Mouse (Mus musculus) megakaryocyte, embryonic 14.5 days (primary cell): ENCODE results near the gene Slc47a2. TPM values are rescaled to one million over a fixed set of nuclear protein-coding genes. Genes with fewer than 3 reads are reported as not detected.

Experiments
- H3K27me3 ChIP-seq: replicated peaks from 2 replicates; pipeline ENCODE3; 2012; ENCODE audit warnings: inconsistent platforms
- H3K36me3 ChIP-seq: replicated peaks from 2 replicates; pipeline ENCODE3; 2012; ENCODE audit warnings: low read length, inconsistent platforms, mixed read lengths
- H3K4me1 ChIP-seq: 2 replicates; pipeline ENCODE4 v1.6.1; 2012; ENCODE audit warnings: inconsistent platforms
- H3K4me3 ChIP-seq: replicated peaks from 2 replicates; pipeline ENCODE3; 2012; ENCODE audit warnings: moderate library complexity, mild to moderate bottlenecking, inconsistent platforms
- H3K9me3 ChIP-seq: 2 replicates; pipeline ENCODE4 v1.6.1; 2012; ENCODE audit warnings: inconsistent platforms
- FLI1 ChIP-seq: IDR thresholded peaks from 2 replicates; pipeline ENCODE4 v1.6.1; 2012; ENCODE audit warnings: low read length, inconsistent platforms, mixed read lengths
- GATA1 ChIP-seq: IDR thresholded peaks from 3 replicates; pipeline ENCODE4 v1.6.1; 2012; ENCODE audit warnings: mixed read lengths, low read length, inconsistent platforms, borderline replicate concordance
- polyA plus RNA-seq: library from polyadenylated mRNA; stranded (reverse); fragments of >175 nt; gene quantifications from 2 replicates; pipeline ENCODE4 v1.2.3, GENCODE M21; 2012; ENCODE audit warnings: low replicate concordance; ENCODE audit not compliant: insufficient read depth

Gene Slc47a2
- polyA plus RNA-seq, 1 experiment, result not detected

DNA sequence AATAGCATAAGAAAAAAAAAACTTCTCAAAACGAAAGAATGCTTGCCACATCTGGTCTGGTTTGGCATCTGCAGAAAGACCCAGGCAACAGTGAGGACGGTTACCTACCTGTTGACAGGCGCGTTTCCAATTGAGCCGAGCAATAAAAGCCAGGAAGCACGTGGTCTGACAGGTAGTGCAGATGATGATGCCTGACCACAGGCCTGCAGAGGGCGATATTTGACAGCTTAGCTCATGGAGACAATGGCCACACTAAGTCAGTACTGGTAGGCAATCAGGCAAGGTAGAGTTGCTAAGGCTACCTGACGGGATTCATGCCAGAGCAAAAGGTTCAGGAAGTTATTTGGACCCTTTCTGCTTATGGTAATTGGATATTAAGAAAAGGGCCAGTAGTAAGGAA, 6.7 kb upstream of the Slc47a2 start:
- TF ChIP-seq GATA1 (no peak), FLI1 (no peak)
- H3K9me3 ChIP-seq, result no peaks in the 10 kb centered on the region
- peak overlapping the region; percentile 67 for H3K4me3 ChIP-seq
- peaks cover 9% of the 10 kb centered on the region; the same call in 1 of the 2 replicates for H3K4me1 ChIP-seq
- no peaks in the 10 kb centered on the region for H3K36me3 ChIP-seq
- H3K27me3 ChIP-seq, result peaks cover 69% of the 10 kb centered on the region

DNA sequence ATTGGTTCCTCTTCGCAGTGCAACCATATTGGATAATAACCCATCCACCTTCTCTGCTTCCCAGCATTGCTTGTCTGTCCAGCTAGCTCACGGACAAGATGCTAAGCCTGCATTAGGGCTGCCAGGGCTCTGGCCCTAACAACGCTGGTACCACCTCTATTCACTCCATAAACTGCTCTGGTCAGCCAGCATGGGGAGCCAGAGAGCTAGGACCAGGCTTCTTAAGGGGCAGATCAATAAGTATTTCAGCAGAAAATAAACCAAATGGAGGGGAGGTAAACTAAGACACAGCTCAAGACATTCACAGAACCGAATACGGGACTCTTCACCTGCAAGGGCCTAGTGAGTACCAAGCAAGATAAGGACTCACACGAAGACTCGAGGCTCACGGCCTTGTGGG, 3.5 kb upstream of the Slc47a2 start:
- Histone ChIP-seq H3K9me3 (no peaks in the 10 kb centered on the region), H3K27me3 (peaks cover 75% of the 10 kb centered on the region), H3K36me3 (no peaks in the 10 kb centered on the region), H3K4me1 (peaks cover 14% of the 10 kb centered on the region), H3K4me3 (no peak overlapping the region)
- no peak for TF ChIP-seq FLI1
- TF ChIP-seq GATA1, result no peak

DNA sequence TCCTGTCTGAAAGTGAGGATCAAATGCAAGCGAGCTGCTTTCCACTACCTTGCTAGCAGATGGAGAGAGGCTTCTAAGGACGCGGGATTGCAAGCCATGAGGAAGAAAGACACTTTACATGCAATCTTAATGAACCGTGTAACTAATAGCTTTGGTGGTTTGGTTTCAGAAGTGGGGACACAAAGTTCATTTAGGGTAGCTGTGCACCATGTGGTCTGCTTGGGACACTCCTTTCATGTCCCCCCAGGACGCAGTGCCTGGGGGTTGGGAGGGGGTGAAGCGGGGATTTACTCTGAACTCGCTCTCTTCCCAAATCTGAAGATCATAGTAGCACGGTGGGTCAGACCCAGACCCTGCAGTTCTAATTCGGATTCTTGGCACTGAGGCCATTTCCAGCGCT, 689 bp downstream of the Slc47a2 start:
- H3K4me3 ChIP-seq, result peak overlapping the region; percentile 38
- no peaks in the 10 kb centered on the region for H3K9me3 ChIP-seq
- peaks cover 10% of the 10 kb centered on the region for H3K4me1 ChIP-seq
- H3K27me3 ChIP-seq, result peaks cover 83% of the 10 kb centered on the region
- TF ChIP-seq GATA1, result no peak
- TF ChIP-seq FLI1, result no peak
- H3K36me3 ChIP-seq, result no peaks in the 10 kb centered on the region

DNA sequence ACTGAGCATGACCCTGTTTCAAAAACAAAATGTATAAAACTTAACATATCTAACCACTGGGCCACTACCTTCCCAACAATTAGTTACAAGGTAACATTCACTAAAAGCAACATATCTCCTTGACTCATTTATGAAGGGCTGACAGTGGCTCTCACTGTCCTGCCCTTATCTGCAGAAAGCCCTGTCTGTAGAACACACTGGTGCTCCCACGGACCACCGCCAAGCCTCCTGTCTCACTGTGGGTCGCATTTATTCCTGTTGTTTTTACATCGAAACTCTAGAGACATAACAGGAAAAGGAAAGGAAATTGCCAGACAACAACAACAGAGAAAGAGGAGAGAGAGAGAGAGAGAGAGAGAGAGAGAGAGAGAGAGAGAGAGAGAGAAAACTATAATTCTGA, 1.4 kb downstream of the Slc47a2 start:
- H3K4me1 ChIP-seq, result peaks cover 10% of the 10 kb centered on the region
- no peaks in the 10 kb centered on the region for H3K36me3 ChIP-seq
- no peak overlapping the region for H3K4me3 ChIP-seq
- no peak for TF ChIP-seq FLI1
- no peak for TF ChIP-seq GATA1
- peaks cover 85% of the 10 kb centered on the region for H3K27me3 ChIP-seq
- H3K9me3 ChIP-seq, result no peaks in the 10 kb centered on the region

DNA sequence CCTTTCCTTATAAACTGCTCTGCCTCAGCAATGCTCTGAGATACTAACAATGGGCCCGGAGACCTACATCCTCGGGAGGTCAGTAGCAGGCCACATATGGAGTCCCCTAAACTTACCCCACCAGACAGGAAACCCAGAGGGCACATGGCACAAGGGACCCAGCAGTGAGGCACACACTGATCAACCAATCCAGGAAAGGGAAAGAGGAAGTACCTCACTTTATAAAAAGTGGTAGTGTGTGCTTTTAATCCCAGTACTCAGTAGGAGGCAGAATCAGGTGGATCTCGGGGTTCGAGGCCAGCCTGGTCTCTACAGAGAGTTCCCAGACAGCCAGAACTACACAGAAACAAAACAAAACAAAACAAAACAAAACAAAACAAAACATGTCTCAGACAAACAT, 2.3 kb downstream of the Slc47a2 start:
- H3K4me3 ChIP-seq, result no peak overlapping the region
- H3K27me3 ChIP-seq, result peaks cover 80% of the 10 kb centered on the region
- peaks cover 3% of the 10 kb centered on the region for H3K9me3 ChIP-seq
- H3K4me1 ChIP-seq, result peaks cover 10% of the 10 kb centered on the region
- H3K36me3 ChIP-seq, result no peaks in the 10 kb centered on the region
- TF ChIP-seq GATA1 (no peak), FLI1 (no peak)

DNA sequence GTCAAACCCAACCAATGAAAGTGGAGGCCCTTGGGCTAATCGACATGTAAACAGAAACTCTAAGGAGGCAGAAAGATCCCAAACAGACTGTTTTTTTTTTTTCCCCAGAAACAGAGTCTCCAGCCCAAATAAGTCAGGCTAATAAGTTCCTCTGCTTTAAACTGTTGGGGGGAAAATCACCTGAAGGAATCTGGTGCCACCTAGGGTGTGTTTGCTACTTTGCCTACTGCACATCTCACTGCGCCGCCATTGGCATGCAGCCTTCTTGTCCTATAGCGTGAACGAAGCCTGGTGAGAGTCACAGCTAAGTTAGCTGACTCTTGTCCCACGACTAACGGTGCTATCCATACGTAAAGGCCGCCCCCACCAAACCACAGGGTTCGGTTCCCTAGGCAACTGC, 5.1 kb downstream of the Slc47a2 start:
- H3K9me3 ChIP-seq, result peaks cover 8% of the 10 kb centered on the region
- H3K27me3 ChIP-seq, result peaks cover 66% of the 10 kb centered on the region
- no peaks in the 10 kb centered on the region for H3K36me3 ChIP-seq
- no peak overlapping the region for H3K4me3 ChIP-seq
- TF ChIP-seq FLI1 (no peak), GATA1 (no peak)
- H3K4me1 ChIP-seq, result peaks cover 7% of the 10 kb centered on the region

DNA sequence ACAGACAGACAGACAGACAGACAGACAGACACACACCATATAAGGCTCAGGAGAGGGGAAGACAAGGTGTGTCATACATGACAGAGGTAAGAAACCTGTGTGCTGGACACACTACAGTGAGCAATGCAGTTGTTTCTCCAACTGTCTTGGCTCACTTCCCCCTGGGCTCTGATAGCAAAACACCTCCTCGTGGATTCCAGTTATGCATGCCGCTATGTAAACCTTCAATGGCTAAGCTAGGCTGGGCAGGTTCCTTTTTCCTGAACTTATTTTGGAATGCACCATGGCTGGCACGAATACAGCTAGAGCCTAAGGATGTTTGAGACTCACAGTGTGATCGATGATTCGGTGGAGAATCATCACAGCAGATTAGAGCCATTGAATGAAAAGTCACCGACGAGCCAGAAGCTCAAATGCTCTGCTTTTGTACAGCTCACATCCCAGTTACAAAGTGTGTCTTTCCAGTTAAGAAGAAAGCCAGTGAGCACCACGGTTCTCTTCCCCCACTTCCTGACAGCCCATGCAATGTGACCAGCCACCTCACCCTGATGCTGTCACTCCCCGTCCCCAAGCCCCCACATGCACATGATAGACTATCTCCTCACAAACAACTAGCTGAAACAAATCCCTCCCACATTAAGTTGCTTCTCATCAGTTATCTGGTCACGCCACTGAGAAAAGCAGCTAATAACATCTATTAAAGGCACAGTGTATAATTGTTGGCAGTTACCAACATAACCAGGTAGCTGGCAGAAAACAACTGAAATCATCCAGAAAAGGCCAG, 21.6 kb downstream of the Slc47a2 start:
- no peaks in the 10 kb centered on the region for H3K36me3 ChIP-seq
- H3K27me3 ChIP-seq, result peaks cover 56% of the 10 kb centered on the region
- TF ChIP-seq FLI1 (no peak), GATA1 (no peak)
- no peaks in the 10 kb centered on the region for H3K4me1 ChIP-seq
- no peaks in the 10 kb centered on the region for H3K9me3 ChIP-seq
- no peak overlapping the region for H3K4me3 ChIP-seq

DNA sequence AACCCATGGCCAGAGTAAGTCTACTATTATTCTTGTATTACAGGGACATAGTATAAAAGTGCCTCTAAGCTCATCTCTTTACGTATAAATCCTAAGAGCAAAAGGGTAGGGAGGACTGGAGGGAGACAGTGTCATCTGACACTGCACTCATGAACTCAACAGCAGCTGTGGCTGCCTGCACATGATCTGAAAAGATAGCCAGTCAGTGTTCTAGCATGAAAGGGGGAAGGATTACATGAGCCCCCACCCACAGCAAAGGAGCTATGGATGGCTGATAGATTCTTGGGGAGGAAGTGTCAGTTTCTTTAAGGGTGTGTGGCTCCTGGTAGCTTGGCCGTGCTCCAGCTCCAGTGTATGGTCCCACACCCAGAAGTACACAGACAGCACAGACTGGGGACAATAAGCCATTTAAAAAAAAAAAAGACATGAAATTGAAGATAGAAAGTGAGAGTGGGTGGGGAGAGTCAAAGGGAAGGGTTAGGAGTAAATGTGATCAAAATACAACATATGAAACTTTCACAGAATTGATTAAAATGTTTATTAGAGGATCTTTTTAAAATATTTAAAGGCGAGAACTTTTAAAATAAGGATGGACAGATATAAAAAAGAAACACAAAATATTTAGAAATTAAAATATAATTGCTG, 22.6 kb downstream of the Slc47a2 start:
- H3K36me3 ChIP-seq, result no peaks in the 10 kb centered on the region
- TF ChIP-seq FLI1 (no peak), GATA1 (no peak)
- H3K27me3 ChIP-seq, result peaks cover 58% of the 10 kb centered on the region
- no peak overlapping the region for H3K4me3 ChIP-seq
- H3K4me1 ChIP-seq, result no peaks in the 10 kb centered on the region
- H3K9me3 ChIP-seq, result no peaks in the 10 kb centered on the region

DNA sequence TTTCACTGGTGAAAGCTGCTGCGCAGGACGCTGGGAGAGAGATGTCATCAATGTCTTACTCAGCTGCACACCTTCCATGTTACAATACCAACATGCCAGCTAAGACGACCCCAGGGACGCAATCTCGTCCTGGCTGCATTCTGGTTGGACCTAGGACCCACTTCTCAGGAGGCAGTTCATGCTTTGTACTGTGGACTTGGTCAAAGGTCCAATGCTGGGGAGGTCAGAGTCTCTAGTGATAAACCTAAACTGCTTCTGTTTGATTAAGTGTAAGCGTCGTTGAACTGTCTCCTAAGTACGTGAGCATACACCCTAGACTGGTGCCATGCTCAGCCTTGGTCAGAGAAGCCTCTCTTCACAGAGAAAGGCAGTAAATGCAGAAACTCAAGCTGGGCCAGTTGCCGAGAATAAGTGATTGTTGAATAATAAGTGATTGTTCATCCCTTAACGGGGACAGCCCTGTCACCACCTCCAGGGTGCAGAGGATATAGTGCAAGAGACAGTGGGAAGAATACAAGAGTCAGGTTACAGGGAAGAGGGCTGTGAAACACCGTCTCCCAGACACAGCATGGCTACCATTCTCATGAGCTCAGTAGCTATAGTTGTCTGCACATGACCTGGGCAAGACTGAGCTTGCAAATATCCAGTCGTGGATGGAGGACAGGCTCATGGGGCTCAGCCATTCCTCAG, 23.3 kb downstream of the Slc47a2 start:
- no peak overlapping the region for H3K4me3 ChIP-seq
- no peaks in the 10 kb centered on the region for H3K36me3 ChIP-seq
- TF ChIP-seq FLI1 (no peak), GATA1 (no peak)
- peaks cover 57% of the 10 kb centered on the region for H3K27me3 ChIP-seq
- no peaks in the 10 kb centered on the region for H3K9me3 ChIP-seq
- H3K4me1 ChIP-seq, result no peaks in the 10 kb centered on the region

DNA sequence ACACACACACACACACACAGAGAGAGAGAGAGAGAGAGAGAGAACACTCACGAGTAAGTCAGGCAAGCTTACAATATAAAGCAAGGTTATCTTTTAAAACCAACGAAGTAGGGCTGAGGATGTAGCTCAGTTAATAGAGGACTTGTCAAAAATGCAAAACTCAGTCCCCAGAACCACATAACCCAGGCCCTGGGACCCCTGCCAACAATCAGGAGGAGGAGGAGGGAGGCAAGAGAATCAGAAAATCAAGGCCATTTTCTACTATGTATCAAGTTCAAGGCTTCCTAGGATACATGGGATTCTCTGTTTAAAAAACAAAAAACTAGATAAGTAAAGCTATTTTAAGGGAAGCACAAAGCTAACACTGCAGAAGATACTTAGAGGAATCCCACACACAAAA, 25.8 kb downstream of the Slc47a2 start:
- Histone ChIP-seq H3K36me3 (no peaks in the 10 kb centered on the region), H3K4me3 (no peak overlapping the region), H3K9me3 (no peaks in the 10 kb centered on the region), H3K4me1 (no peaks in the 10 kb centered on the region), H3K27me3 (peaks cover 59% of the 10 kb centered on the region)
- TF ChIP-seq GATA1, result no peak
- TF ChIP-seq FLI1, result no peak
